8 mouse cellular contexts compared by ENCODE assay signal in the genomic region with DNA sequence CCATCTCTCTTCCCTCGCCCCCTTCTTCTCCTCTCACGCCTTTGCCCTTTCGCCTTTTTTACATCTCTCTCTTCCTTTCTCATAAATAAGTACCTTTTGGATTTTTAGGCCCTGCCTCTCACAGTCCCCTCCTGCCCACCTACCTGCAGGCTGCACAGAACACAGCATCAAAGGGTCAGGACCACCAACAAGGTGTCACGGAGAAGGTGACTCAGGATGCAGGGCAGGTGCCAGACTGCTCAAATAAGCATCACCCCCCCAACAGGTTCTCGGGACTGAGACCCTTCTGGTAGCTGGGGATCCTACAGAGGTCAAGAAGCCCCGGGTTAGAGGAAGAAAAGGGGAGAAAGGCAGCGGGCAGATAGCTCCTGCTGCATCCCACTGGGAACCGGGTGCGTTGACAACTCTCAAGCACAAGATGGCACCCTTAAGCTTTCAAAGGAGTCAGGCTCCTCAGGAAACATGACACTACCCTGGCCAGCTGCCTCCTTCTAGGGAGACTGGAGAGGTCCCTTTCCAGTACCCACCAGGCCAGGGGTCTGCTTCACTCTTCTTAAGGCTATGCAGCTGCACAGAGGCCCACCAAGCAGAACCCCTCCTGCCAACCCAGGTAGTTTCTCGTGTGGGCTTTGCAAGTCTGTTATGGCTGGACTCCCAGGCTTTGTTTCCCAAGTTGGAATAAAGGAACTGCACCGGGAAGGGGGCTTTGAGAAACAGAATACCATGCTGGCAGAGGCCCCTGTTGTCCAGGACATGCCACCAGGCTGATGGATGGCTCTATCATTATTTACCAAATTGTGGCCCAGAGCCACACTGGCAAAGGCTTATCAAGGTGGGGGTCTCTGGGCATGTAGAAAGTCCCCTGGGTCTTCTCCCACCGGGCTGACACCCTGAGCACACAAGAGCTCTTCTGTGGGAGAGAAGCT.
DNase-seq lines count a peak whose midpoint lies in the region; ATAC-seq and TF ChIP-seq lines count a peak whose summit lies in the region.

No protein-coding gene starts in this region.

- H3K27me3 ChIP-seq in C2C12 (ENCODE audit: control insufficient read depth, insufficient read depth, insufficient read length) = peaks cover 18% of the 10 kb centered on the region
- H3K27me3 ChIP-seq in heart, embryonic 10.5 days (ENCODE audit: insufficient read depth, poor library complexity, severe bottlenecking) = peaks cover 25% of the 10 kb centered on the region
- peaks cover 6% of the 10 kb centered on the region; the same call in 1 of the 2 replicates for H3K27me3 ChIP-seq in midbrain, postnatal 0 days (ENCODE audit: insufficient read depth, low read length)

- peak overlapping the region; percentile 43; the same call in 1 of the 2 replicates for H3K27ac ChIP-seq in heart, embryonic 10.5 days
- no peak overlapping the region for H3K27ac ChIP-seq in midbrain, postnatal 0 days (ENCODE audit: low read depth, low read length)

- H3K4me3 ChIP-seq in C2C12 (ENCODE audit: insufficient read depth, poor library complexity, severe bottlenecking) = no peak overlapping the region
- no peak overlapping the region; the same call in 1 of the 2 replicates for H3K4me3 ChIP-seq in heart, embryonic 10.5 days
- no peak overlapping the region for H3K4me3 ChIP-seq in midbrain, postnatal 0 days (ENCODE audit: low read depth, low read length)

- peak; percentile 76 for DNase-seq in brain, adult 2 months (ENCODE audit: low read depth, low spot score)
- peak; percentile 80 for DNase-seq in heart, embryonic 10.5 days (ENCODE audit: low spot score)
- DNase-seq in kidney, postnatal 10 days = peak; percentile 89
- DNase-seq in liver = peak; percentile 69
- peak; percentile 93 for DNase-seq in midbrain, postnatal 0 days (ENCODE audit: low spot score)
- peak; percentile 14 for DNase-seq in thymus, postnatal 25 days

- no peaks in the 10 kb centered on the region for H3K9me3 ChIP-seq in heart, embryonic 10.5 days
- H3K9me3 ChIP-seq in midbrain, postnatal 0 days (ENCODE audit: low read length) = no peaks in the 10 kb centered on the region

- WGBS in heart, embryonic 10.5 days = 41% methylated on average over 12 of the region's 12 CpGs
- 32% methylated on average over 12 of the region's 12 CpGs for WGBS in midbrain, postnatal 0 days

- 0 out of 2 replicates have a peak overlapping the region, but pooled peaks have one; percentile 13 for H3K4me2 ChIP-seq in midbrain, postnatal 0 days (ENCODE audit: low read depth, low read length, poor library complexity, severe bottlenecking)

- no peaks in the 10 kb centered on the region for H3K79me3 ChIP-seq in C2C12 (ENCODE audit: low read depth)

- no peak overlapping the region for H3K9ac ChIP-seq in midbrain, postnatal 0 days (replicated peaks; ENCODE audit: low read length, poor library complexity, severe bottlenecking)

- no peaks in the 10 kb centered on the region for H3K36me3 ChIP-seq in C2C12 (ENCODE audit: control insufficient read depth, insufficient read depth)
- H3K36me3 ChIP-seq in heart, embryonic 10.5 days = no peaks in the 10 kb centered on the region
- no peaks in the 10 kb centered on the region for H3K36me3 ChIP-seq in midbrain, postnatal 0 days (ENCODE audit: insufficient read depth, low read length)

- no peaks in the 10 kb centered on the region for H3K79me2 ChIP-seq in C2C12 (ENCODE audit: control insufficient read depth, insufficient read depth)

- H3ac ChIP-seq in C2C12 (ENCODE audit: control insufficient read depth, insufficient read length, low read depth) = no peak overlapping the region

- ATAC-seq in erythroblast, adult 5-6 weeks (replicated peaks; ENCODE audit: low FRiP score, poor library complexity, severe bottlenecking) = peak; percentile 82
- ATAC-seq in midbrain, postnatal 0 days (ENCODE audit: low FRiP score) = no peak

- H3K4me1 ChIP-seq in heart, embryonic 10.5 days = peaks cover 5% of the 10 kb centered on the region; the same call in 1 of the 2 replicates
- peaks cover 4% of the 10 kb centered on the region; the same call in 1 of the 2 replicates for H3K4me1 ChIP-seq in midbrain, postnatal 0 days (ENCODE audit: insufficient read depth, low read length)

- peak; percentile 64 for TF ChIP-seq CTCF in C2C12 (IDR thresholded peaks at IDR 0.05; ENCODE audit: control insufficient read depth, insufficient read depth, insufficient read length)
- peak; percentile 89 for TF ChIP-seq CTCF in midbrain, postnatal 0 days (IDR thresholded peaks at IDR 0.05)

TF ChIP-seq in C2C12, 6 proteins besides CTCF, POLR2A, EP300 and RAD21:
- TF ChIP-seq MAX (IDR thresholded peaks at IDR 0.05) (no peak), MYOD1 (IDR thresholded peaks at IDR 0.05; ENCODE audit: control insufficient read depth, insufficient read length, low read depth) (no peak), CEBPB (IDR thresholded peaks at IDR 0.05; ENCODE audit: low read depth) (no peak), USF1 (IDR thresholded peaks at IDR 0.05; ENCODE audit: low read depth) (no peak), MYOG (IDR thresholded peaks at IDR 0.05; ENCODE audit: control insufficient read depth, extremely low read depth, insufficient read length) (no peak), FOSL1 (IDR thresholded peaks at IDR 0.05; ENCODE audit: insufficient read depth, low read length, poor library complexity, severe bottlenecking) (no peak)

Comparison
In these comparisons a context has a peak if more than half of its experiments do, and no peak if none do; other contexts are left out.
1. DNase-seq: peak in every context shown above with its lines; median percentile 93 in midbrain, postnatal 0 days; 89 in kidney, postnatal 10 days; 80 in heart, embryonic 10.5 days; 76 in brain, adult 2 months; 69 in liver; 14 in thymus, postnatal 25 days.